Mouse (Mus musculus): ENCODE measurements around the gene AL731706.1.

The AL731706.1 gene

DNA sequence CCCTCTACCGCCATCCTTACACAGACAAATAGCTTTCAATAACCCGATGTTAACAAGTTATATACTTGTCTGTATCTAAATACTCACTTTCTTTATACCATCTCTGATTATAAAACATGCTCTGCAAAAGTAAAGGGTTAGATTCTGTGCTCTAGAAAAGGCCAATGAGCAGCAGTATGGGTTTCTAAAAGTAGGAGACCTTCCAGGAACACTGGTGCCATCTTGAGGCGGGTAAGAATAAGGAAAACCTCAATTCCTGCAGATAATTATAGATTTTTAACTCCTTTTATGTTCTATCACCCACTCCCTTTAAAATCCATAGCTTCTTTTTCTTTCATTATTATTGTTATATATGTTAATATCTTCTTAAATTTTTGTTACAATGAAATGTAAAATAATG is 55.3 kb downstream of the AL731706.1 start:
- no peak for DNase-seq (ENCODE audit: low spot score)

DNA sequence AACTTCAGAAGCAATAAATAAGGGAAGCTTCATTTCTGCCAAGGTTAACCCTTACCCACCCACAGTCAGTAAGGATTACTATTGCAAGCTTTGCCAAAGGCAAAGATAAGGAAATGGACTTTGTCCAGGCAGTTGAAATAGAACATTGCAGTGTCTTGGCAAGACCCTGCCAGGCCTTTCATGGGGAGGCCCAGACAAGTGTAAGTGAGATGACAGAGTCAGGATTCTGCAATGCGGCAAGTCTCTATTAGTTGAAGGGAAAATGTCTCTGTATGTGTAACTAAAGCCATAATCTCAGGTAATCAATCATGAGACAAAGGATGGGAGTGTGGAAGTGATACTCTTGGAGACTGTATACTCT is 56.5 kb downstream of the AL731706.1 start:
- no peak for DNase-seq (ENCODE audit: low spot score)

GRCm38 (mm10) chr2:136833976-136834714 is 57.0 kb downstream of the AL731706.1 start:
- DNase-seq (ENCODE audit: low spot score) = no peak

- no peak for DNase-seq (ENCODE audit: low spot score)
Observed at GRCm38 (mm10) chr2:136832936-136833335, 58.3 kb downstream of the AL731706.1 start.
